Mouse (Mus musculus) heart, embryonic 16.5 days (tissue): ENCODE measurements around the gene Gda. TPM values are rescaled to one million over a fixed set of nuclear protein-coding genes. Genes with fewer than 3 reads are reported as not detected.

Source experiments
- ATAC-seq: fragments of 200-750 bp; cut with Nextera tagmentation; replicated peaks from 2 replicates; pipeline ENCODE4 v1.8.0; 2017; ENCODE audit warnings: moderate number of reproducible peaks; ENCODE audit not compliant: insufficient read depth, low FRiP score; ENCODE audit errors: extremely low read depth
- H3K27ac ChIP-seq: fragments of 300-500 bp; sonication (generic); 2 replicates; pipeline ENCODE4 v1.5.1; 2014; ENCODE audit warnings: mild to moderate bottlenecking, low read length, control low read depth, moderate library complexity
- H3K27me3 ChIP-seq: fragments of 300-500 bp; sonication (generic); 2 replicates; pipeline ENCODE4 v1.6.1; 2014; ENCODE audit warnings: low read length, mixed read lengths; ENCODE audit not compliant: control insufficient read depth, insufficient read depth
- H3K36me3 ChIP-seq: fragments of 300-500 bp; sonication (generic); 2 replicates; pipeline ENCODE4 v1.6.1; 2014; ENCODE audit not compliant: control insufficient read depth, insufficient read depth
- H3K4me1 ChIP-seq: fragments of 300-500 bp; sonication (generic); 2 replicates; pipeline ENCODE4 v1.6.1; 2014; ENCODE audit warnings: low read length, mixed read lengths; ENCODE audit not compliant: control insufficient read depth, insufficient read depth
- H3K4me2 ChIP-seq: fragments of 300-500 bp; sonication (generic); 2 replicates; pipeline ENCODE4 v1.6.1; 2014; ENCODE audit warnings: low read depth, mild to moderate bottlenecking, control low read depth, low read length
- H3K4me3 ChIP-seq: fragments of 300-500 bp; sonication (generic); 2 replicates; pipeline ENCODE4 v1.5.1; 2014; ENCODE audit warnings: mild to moderate bottlenecking, control low read depth, low read length
- H3K9ac ChIP-seq: fragments of 300-500 bp; sonication (generic); 2 replicates; pipeline ENCODE4 v1.6.1; 2014; ENCODE audit warnings: low read length, control low read depth
- H3K9me3 ChIP-seq: fragments of 300-500 bp; sonication (generic); replicated peaks from 2 replicates; pipeline ENCODE4 v1.6.1; 2016; ENCODE audit warnings: low read length; ENCODE audit not compliant: control insufficient read depth
- WGBS: fragments of 180-500 bp; shearing (Covaris S2); extraction: QIAGEN DNeasy Blood & Tissue Kit; methylation state at CpG from one replicate; pipeline ENCODE4 v1.1.7; 2014; 5-methylcytosine and 5-hydroxymethylcytosine counted together
- polyA plus RNA-seq: library from polyadenylated mRNA; unstranded; fragments of >200 nt; fragmentation: Nextera tagmentation; extraction: Ambion mirVana; gene quantifications from 2 replicates; pipeline ENCODE4 v1.2.1, GENCODE M21; 2015

The Gda gene
- polyA plus RNA-seq, 1 experiment from 2014 or later = 0.42 TPM

DNA sequence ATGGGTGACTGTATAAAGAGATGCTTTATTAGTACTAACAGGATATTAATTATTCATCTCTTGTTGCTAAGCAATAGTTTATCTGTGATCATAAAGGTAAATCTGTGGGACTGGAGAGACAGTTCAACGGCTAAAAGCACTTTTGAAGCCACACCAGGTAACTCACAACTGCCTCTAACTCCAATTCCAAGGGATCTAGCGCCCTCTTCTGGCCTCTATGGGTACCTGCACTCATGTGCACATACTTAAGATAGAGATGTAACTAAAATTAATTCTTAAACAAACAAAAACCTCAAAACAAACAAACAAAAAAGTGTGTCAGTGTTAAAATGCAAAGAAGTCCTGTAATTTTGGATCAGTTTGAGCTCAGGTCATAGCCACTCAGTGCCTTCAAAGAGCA is 101.9 kb downstream of the Gda start:
- no peak overlapping the region for H3K9ac ChIP-seq
- H3K4me2 ChIP-seq = no peak overlapping the region
- H3K27me3 ChIP-seq = no peaks in the 10 kb centered on the region
- H3K27ac ChIP-seq = no peak overlapping the region
- no peak for ATAC-seq
- H3K36me3 ChIP-seq = no peaks in the 10 kb centered on the region
- no peak overlapping the region for H3K4me3 ChIP-seq
- H3K9me3 ChIP-seq = peaks cover 5% of the 10 kb centered on the region; the same call in 1 of the 2 replicates
- no peaks in the 10 kb centered on the region for H3K4me1 ChIP-seq
- WGBS = 51% methylated on average over 2 of the region's 2 CpGs

GRCm38 (mm10) chr19:21370782-21371181 is 102.5 kb downstream of the Gda start:
- no peak overlapping the region for H3K9ac ChIP-seq
- H3K4me1 ChIP-seq = no peaks in the 10 kb centered on the region
- H3K36me3 ChIP-seq = no peaks in the 10 kb centered on the region
- H3K4me2 ChIP-seq = no peak overlapping the region
- 91% methylated on average over 8 of the region's 8 CpGs for WGBS
- ATAC-seq = no peak
- H3K27ac ChIP-seq = no peak overlapping the region
- peaks cover 5% of the 10 kb centered on the region; the same call in 1 of the 2 replicates for H3K9me3 ChIP-seq
- H3K4me3 ChIP-seq = no peak overlapping the region
- no peaks in the 10 kb centered on the region for H3K27me3 ChIP-seq

GRCm38 (mm10) chr19:21369175-21369574 is 104.1 kb downstream of the Gda start:
- ATAC-seq = no peak
- WGBS = 86% methylated on average over 6 of the region's 6 CpGs

DNA sequence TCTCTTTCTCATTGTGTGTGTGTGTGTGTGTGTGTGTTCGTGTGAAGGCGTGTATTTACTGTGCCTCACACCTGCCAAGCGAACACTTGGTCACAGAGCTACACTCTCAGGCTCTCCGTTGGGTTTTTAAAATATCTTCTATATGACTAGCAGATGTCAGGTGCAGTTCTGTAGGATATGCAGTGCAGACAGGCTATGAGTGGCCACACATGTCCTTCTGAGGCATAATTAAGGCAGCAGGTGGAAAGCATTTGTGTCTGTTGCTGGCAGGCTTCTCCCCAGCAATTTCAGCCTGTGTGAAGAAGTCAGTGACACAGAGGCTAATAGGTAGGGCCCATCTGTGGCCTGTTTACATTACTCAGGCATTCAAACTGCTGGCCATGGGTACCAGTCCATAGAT is 104.7 kb downstream of the Gda start:
- H3K4me1 ChIP-seq = no peaks in the 10 kb centered on the region
- no peak for ATAC-seq
- H3K9ac ChIP-seq = no peak overlapping the region
- H3K36me3 ChIP-seq = no peaks in the 10 kb centered on the region
- 77% methylated on average over 4 of the region's 4 CpGs for WGBS
- no peak overlapping the region for H3K4me2 ChIP-seq
- no peak overlapping the region for H3K4me3 ChIP-seq
- H3K27me3 ChIP-seq = no peaks in the 10 kb centered on the region
- peaks cover 5% of the 10 kb centered on the region; the same call in 1 of the 2 replicates for H3K9me3 ChIP-seq
- H3K27ac ChIP-seq = no peak overlapping the region

More at GRCm38 (mm10) chr19:21369175-21369574, 104.1 kb downstream of the Gda start:
- H3K4me2 ChIP-seq = no peak overlapping the region
- no peaks in the 10 kb centered on the region for H3K4me1 ChIP-seq
- H3K4me3 ChIP-seq = no peak overlapping the region
- H3K9ac ChIP-seq = no peak overlapping the region
- no peaks in the 10 kb centered on the region for H3K36me3 ChIP-seq
- no peak overlapping the region for H3K27ac ChIP-seq
- H3K9me3 ChIP-seq = peaks cover 5% of the 10 kb centered on the region; the same call in 1 of the 2 replicates
- no peaks in the 10 kb centered on the region for H3K27me3 ChIP-seq

DNA sequence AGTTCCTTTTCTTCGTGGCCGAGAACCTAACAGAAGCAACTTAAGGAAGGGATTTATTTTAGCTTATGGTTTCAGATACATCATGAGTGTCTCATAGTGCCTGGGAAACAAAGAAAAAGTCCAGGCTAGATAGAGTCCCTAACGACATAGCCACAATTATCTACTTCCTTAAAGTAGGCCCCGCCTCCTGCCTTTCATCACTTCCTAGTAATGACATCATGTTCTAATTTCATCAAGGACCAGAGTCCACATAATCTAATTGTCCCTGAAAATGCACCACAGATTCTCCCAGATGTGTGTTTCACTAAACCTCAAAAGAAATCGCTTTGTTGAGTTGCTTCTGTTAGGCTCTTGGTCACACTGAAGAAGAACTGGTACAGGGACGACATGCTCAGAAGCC is 115.5 kb downstream of the Gda start:
- WGBS = 75% methylated on average over 6 of the region's 6 CpGs
- H3K4me2 ChIP-seq = no peak overlapping the region
- no peaks in the 10 kb centered on the region for H3K4me1 ChIP-seq
- H3K9me3 ChIP-seq = no peaks in the 10 kb centered on the region
- no peak for ATAC-seq
- H3K27me3 ChIP-seq = no peaks in the 10 kb centered on the region
- no peak overlapping the region for H3K9ac ChIP-seq
- no peaks in the 10 kb centered on the region for H3K36me3 ChIP-seq
- H3K27ac ChIP-seq = no peak overlapping the region
- H3K4me3 ChIP-seq = no peak overlapping the region

- Histone ChIP-seq H3K4me3 (no peak overlapping the region), H3K9me3 (no peaks in the 10 kb centered on the region), H3K9ac (no peak overlapping the region), H3K4me1 (no peaks in the 10 kb centered on the region), H3K27ac (no peak overlapping the region), H3K4me2 (no peak overlapping the region), H3K36me3 (no peaks in the 10 kb centered on the region), H3K27me3 (no peaks in the 10 kb centered on the region)
- WGBS = 75% methylated on average over 6 of the region's 6 CpGs
- ATAC-seq = no peak
These were observed 123.6 kb downstream of the Gda start for GRCm38 (mm10) chr19:21349634-21350033.

DNA sequence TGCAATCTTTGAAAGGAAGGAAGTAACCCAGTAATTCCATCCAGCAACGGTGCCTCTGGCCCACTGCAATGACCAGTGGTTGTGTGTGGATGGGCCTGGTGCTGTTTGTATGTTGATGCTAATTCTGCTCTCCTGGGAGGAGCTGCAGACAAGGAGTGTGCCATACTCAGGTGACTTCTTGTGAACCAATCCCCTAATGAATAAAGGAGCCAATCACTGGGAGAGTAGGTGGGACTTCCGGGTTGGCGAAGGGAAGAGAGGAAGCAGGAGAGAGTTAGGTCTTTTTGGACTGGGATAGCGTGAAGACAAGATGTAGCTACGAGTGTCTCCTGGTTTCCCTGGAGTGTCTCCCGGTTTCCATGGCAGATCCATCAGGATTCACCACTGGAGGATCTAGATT is 126.6 kb downstream of the Gda start:
- no peak for ATAC-seq
- no peaks in the 10 kb centered on the region for H3K36me3 ChIP-seq
- no peak overlapping the region for H3K4me3 ChIP-seq
- no peaks in the 10 kb centered on the region for H3K4me1 ChIP-seq
- H3K27me3 ChIP-seq = no peaks in the 10 kb centered on the region
- H3K4me2 ChIP-seq = no peak overlapping the region
- H3K9ac ChIP-seq = no peak overlapping the region
- 87% methylated on average over 6 of the region's 6 CpGs for WGBS
- H3K9me3 ChIP-seq = no peaks in the 10 kb centered on the region
- H3K27ac ChIP-seq = no peak overlapping the region

Other genes starting within 250 kb of the Gda start
- 81.2 and 87.7 TPM in 2 replicates for gene Zfand5, start 201.2 kb downstream of the Gda start, polyA plus RNA-seq
- gene 1110059E24Rik, start 179.5 kb upstream of the Gda start, polyA plus RNA-seq = 38.9 and 43.0 TPM in 2 replicates
- 18.4 and 19.7 TPM in 2 replicates for gene Abhd17b, start 179.7 kb upstream of the Gda start, polyA plus RNA-seq